Mouse (Mus musculus): ENCODE measurements at regions not wholly inside any gene's neighbourhood (a gene's known extent, or its start where the extent isn't known, plus 50 kb on each side); places are given as distances from the start of the nearest gene placed in this dataset.

DNA sequence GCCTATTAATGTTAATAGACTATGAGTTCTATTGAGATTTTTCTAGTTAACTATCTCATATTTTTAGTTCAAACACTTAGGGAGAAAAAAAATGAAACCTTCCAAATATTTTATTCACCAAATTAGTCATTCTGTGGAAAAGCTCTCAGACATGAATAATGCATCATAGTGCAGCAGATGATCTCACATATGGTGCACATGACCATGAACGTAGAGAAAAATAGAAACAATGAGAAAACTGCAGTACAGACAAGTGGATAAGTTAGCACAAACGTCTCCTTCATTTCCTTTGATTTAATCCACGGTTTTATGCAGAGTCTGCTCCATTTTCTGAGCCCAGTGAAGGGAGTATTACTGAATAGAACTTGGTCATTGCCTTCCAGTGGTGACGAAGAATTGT, 260.5 kb upstream of the Kcnj16 start:
- intact Hi-C loops (cut with DNase I) = loop anchor here (5.0 kb wide), 1 partner anchor 355 kb away; no protein-coding TSS in a partner anchor
- no peak for DNase-seq

DNA sequence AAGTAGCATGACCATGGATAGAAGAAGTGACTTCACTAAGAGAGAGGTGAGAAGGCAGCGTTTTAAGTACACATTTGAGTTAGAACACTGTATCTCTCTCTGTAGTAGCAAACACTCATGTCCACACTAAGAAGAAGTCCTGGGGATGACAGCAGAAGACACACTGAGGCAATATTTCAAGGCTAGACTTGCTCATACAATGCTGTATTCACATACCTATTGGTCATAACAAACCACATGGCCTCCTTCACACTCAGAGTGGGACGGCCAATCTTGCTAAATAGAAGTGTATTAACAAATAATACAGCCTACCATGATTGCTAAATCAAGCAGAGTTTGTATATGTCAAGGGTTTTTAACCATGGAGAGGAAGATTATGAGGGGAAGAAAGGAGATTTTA, 252.5 kb upstream of the Kcnj16 start:
- no peak for DNase-seq
- intact Hi-C loops (cut with DNase I) = no loop called here

DNA sequence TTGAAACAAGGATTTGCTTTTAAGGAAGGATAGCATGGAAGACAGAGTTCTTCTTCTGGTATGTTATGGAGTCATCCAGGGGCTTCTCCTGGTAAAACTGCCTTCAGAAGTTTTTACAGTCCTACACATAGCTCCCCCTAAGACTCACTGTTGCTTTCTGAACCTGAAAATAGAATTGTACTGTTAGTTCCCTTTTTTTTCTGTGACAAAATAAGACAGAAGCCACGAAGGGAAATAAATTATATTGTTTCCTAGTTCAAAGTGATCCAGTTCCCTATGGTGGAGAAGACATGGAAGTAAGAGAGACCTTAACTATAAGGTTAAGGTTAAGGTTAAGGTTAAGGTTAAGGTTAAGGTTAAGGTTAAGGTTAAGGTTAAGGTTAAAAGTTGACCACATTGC, 251.5 kb upstream of the Kcnj16 start:
- no peak for DNase-seq
- intact Hi-C loops (cut with DNase I) = no loop called here

DNA sequence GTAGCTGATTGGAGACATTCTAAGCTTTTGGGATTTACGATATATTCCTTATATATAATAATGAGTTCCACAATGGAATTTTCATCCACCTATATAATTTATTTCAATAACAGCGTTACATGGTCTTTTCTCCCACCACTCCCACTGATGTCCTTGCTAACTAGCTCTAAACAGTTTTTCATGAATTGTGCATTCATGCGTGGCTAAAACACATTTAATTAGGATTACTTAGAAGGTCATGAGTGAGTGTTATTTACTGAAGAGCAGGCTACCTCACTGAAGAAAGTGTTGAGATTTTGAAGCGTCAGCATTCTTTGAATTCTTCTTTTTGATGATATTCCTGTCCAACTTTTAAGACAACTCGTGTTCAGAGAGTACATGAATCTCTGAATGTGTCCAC, 245.1 kb upstream of the Kcnj16 start:
- no peak for DNase-seq
- intact Hi-C loops (cut with DNase I) = no loop called here

DNA sequence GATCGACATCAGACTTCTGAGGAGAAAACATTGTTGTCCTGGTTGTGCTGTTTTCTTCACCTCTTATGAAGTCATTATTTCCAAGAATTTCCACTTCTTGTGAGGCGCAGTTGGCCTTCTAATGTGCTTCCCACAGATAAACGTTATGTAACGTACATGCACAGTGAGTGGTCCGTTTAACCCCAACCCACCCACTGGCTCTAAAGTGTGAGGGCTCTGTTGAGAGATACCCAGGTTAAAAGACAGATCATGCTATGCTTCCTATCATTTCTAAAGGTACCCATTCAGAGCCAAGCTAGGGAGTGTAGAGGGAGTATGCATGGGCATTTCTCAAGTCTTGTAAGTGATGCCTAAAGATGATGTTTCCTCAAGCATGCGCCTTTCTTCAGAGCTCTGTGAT, 243.9 kb upstream of the Kcnj16 start:
- intact Hi-C loops (cut with DNase I) = no loop called here
- DNase-seq = no peak

DNA sequence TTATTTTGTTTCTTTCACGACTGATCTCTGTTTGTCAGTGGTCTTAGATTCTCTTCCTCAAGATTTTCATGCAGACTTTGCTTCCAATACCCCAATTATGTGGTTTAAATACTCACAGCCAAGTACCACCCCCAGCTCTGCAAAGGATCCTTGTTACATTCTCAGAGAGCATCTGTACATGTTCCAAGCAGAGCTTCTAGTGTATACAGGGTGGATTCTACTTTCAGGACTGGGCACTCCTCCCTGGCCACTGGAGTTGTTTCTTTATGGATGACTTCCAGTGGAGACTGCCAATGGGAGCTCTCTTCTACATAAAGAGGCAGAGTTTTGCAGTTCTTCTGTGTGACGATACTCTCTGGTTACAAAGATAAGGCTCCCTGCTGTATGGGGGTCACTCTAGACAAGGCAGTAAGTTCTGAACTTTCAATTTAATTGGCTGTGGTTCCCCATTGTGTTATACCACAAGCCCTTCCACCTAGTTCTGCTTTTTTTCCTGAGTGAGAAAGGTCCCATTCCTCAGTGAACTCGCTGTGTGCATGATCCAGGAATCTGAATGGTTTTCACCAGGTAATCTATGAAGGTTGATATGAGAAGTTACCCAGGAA, 240.4 kb upstream of the Kcnj16 start:
- intact Hi-C loops (cut with DNase I) = no loop called here
- no peak for DNase-seq

DNA sequence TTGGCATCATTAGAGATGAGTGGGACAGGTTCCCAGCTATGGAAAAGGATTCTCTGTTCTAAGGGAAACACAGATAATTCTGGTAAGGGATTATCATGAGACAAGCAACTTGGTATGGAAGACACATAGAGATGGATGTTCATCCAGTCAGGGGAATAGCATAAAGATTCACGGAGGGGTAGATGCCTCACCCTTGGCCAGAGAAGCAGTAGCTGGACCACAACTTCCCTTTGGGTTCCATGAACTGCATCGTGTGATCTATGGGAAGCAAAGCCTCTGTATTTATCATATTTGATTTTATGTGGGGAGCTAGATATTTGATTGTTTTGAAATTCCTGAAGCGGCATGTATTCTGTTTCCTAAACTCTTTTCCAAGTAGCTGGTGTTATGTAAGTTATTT, 236.3 kb upstream of the Kcnj16 start:
- DNase-seq = no peak
- intact Hi-C loops (cut with DNase I) = no loop called here

DNA sequence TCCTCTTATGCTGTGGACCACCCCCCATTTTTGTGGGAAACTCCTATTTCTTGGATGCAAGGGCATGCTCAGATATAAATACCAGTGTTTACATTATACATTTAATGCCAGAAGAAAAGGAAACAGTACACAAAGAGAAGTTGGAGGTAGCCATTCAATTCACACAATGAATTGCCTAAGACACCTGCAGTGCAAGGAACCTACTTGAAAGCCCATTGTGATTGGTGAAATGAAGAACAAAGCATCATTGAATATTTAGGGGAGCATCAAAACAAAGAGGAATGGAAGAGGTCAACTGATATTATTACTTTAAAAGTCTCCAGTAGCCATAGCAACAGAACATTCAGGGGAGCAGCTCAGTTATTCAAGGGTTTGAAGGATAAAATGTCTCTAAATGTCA, 193.7 kb upstream of the Kcnj16 start:
- no peak for DNase-seq
- intact Hi-C loops (cut with DNase I) = no loop called here

DNA sequence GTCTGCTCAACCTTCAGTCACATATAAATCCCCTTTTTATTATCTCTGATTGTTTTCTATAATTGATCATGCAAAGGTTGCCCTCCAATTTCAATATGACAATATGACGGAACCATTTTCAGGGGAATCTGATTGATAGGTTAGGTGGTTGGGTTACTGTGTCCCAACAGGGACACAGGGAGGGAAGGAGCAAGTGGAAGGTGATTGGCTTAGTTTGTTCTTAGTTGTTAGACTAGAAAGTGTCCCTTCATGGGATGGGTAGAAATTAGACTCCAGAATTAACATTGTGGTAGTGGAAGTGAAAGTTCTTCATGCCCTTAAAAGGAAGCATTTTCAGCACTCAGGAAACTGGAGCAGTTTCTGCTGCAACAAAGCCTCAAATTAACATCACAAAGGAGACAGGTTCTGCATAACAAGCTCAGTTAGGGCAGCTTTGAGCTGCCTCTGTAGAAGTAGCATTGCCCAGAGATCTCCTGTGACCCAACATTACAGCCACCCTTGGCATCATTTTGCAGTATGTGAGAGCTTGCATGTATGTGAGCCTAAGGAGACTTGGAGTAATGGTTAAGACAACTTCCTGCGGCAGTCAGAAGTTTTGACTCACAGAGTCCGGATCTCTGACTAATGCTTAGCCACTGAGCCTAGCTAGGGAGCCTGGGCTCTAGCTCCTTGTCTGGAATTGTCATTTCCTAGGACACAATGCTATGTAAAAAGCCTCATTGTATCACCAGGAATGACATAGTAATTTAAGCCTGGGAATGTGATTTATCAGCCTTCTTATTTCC, 186.1 kb upstream of the Kcnj16 start:
- no peak for DNase-seq
- intact Hi-C loops (cut with DNase I) = no loop called here

DNA sequence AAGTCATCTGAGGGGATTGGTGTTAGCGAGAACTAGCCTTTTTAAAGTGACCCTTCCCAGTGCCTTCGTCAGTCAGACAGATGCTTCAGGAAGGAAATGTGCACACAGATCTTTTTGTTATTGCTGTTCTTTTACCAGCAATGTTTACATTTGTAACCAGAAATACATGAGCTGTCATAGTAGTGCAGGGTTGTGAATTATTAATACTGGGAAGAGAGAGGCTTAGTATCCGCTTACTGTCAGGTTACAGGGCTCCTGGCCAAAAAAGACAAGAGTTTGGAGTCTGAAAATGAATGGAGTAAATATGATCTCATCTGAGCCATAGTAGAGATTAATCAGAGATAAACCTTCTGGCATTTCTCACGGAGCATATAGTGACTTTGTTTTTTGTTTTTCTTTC, 178.3 kb upstream of the Kcnj16 start:
- intact Hi-C loops (cut with DNase I) = no loop called here
- DNase-seq = no peak

DNA sequence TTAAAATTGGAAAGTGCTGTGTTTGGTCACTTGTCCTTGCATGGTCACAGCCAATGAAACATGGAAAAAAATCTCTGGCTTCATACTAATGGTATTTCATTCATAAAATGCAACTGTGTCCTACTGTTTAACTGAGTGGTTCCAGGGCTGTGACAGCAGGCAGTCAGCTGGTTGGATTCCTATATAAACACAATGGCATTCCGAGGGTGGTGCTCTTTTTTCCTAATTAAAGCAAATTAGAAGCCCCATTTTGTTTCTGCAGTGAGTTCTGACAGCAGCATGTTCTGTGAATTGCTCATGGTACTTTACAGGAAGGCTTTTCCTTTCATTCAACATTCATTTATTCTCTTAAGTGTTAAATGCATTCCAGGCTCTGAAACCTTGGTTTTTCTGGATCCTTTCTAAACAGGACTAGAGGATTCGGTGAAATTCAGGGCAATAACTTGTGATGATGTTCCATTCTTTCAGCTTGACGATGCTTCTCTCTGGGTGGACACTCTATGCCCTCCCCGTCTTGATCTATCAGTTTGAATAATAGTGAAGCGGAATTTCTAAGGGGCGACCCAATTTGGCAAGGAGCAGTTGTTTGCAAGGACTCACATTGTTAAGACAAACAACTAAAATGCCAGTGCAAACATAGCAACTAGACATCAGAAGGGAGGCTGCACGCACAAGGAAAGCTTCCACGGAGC, 167.8 kb upstream of the Kcnj16 start:
- intact Hi-C loops (cut with DNase I) = loop anchor here (10.0 kb wide), 1 partner anchor 255 kb away; no protein-coding TSS in a partner anchor
- no peak for DNase-seq

DNA sequence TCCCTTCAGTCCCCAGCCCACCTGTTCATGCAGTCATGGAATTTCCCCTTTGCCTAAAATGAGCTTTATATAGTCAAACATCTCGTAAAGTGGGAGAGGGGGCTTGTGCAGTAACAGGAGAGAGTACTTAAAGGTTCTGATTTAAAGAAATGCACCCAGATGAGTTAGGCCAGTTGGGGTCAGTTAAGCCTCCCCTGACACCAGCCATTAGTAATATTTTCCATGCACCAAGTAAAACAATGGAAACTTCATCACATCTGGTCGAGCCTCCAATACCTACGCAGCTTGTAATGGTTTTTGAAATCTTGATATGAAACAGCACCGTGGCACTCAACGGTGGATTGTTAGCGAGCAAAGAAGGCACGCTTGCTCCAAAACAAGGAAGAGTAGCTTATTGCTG, 165.8 kb upstream of the Kcnj16 start:
- DNase-seq = no peak
- intact Hi-C loops (cut with DNase I) = loop anchor here (10.0 kb wide), 1 partner anchor 253 kb away; no protein-coding TSS in a partner anchor

DNA sequence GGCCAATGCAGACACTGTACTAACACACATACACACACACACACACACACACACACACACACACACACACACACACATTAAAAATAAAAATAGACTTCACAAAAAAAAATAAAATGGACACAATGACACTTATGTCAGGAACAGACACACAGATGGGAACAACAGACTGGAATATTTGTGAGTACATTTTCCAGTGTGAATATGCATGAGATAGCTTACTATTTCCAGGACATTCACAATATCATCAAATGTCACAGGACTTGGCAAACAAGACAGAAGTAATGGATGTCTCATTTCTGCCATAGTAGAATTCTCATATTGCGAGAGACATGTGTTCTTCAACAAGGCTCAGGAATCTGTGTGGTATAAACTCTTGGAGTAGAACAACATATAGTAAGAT, 163.8 kb upstream of the Kcnj16 start:
- intact Hi-C loops (cut with DNase I) = loop anchor here (10.0 kb wide), 1 partner anchor 251 kb away; no protein-coding TSS in a partner anchor
- no peak for DNase-seq

DNA sequence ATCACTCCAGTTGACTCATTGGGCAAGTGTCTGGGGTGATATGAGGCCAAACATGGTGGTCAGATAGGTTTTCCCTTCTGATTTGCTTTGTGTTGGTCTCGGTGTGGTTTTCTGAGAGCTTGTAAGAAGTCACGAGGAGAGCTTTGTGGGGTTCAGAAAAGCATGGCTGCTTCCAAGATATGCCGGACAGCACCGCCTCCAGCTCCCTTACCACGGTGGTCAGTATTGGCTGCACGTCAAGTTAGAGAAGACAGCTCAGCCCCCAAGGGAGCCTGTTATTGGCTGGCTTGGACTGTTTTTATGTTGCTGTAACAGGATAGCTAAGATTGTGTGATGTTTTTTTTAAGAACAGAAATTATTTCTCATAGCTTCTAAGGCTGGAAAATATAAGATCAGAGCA, 154.7 kb upstream of the Kcnj16 start:
- intact Hi-C loops (cut with DNase I) = no loop called here
- no peak for DNase-seq

DNA sequence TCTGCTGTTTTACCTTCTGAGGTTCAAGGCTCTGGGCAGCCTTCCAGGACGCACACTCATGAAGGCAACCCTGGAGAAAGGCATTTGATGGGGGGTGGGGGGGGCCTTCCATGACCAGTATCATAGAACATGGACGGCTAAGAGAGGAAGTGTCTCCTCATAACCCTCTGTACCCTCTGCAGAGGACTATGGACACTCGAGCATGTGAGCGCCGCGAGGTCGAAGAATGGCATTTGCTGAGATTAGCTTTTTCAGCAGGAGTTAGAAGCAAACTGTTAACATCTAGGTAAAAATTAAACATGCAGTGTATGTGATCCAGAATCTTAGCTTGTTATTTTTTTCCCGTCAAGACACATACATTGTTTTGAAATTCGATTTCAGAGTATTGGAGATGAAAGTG, 153.1 kb upstream of the Kcnj16 start:
- intact Hi-C loops (cut with DNase I) = no loop called here

DNA sequence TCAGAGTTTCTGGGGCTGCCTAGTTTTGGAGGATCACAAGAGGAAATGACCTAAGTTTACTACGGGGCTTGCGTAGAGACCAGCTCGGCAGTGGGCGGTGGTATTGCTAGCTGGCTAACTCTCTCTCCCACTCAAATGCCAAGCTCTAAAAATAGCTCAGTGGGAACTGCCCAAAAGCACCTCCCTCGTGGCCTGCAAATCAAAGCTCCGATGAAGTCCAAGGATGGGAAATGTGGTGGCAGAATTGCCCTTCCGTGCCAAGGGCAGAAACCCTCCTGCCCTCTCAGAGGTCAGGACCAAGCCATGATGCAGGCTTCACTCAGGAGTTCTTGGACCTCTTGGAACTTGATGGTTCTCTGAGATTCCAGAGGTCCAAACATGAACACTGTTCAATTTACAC, 152.6 kb upstream of the Kcnj16 start:
- intact Hi-C loops (cut with DNase I) = no loop called here
- no peak for DNase-seq

More for the DNA sequence above, 153.1 kb upstream of the Kcnj16 start:
- DNase-seq = no peak

DNA sequence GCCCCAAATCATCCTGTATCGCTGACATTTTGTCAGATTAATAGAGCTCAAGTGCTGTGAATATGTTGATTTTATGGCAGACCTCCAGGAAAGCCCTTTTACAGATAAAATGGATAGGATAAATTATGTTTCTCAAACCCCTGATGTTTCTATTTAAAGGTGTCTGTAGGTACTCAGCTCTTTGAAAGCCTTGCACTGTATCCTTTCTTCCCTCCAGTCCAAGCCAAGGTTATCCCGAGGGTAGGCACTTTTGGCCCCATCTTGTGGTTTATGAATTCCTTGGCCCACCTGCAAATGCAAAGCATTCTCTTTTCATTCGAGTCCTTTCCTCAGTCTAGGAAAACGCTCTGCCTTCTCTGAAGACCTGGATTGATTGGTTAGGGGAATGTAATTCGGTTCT, 139.2 kb upstream of the Kcnj16 start:
- intact Hi-C loops (cut with DNase I) = no loop called here
- DNase-seq = no peak

DNA sequence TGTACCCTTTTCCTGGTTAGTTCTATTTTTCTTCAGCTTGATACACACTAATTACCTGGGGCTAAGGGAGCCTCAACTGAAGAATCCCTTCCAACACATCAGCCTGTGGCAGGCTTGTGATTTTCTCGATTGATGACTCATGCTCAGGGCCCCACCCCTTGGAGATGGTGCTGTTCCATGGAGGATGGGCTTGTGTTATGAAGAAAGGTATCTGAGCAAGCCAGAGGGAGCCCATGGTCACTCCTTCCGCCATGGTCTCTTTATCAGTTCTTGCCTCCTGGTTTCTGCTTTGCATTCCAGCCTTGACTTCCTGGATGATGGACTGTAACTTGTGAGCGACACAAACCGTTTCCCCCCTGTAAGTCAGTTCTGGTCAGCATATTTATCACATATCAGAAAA, 131.1 kb upstream of the Kcnj16 start:
- intact Hi-C loops (cut with DNase I) = no loop called here
- no peak for DNase-seq

DNA sequence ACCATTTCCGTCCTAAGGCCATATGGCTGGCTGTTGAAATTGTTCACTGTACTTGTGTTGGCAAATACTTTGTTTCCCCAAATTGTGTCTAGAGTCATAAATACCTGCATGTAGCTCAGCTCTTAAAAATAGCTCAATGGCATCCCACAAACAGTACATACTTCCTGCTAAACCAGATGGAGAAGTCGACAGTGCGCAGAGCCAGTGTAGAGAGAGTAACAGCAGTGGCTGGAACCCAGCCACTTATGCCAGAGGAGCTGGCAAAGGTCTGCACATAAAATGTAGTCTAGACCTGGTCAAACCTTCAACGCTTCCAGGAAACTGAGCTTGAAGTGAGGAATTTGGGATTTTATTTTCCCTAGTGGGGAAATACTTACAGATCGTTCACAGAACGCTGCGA, 128.5 kb upstream of the Kcnj16 start:
- DNase-seq = peak; percentile 19
- intact Hi-C loops (cut with DNase I) = no loop called here

DNA sequence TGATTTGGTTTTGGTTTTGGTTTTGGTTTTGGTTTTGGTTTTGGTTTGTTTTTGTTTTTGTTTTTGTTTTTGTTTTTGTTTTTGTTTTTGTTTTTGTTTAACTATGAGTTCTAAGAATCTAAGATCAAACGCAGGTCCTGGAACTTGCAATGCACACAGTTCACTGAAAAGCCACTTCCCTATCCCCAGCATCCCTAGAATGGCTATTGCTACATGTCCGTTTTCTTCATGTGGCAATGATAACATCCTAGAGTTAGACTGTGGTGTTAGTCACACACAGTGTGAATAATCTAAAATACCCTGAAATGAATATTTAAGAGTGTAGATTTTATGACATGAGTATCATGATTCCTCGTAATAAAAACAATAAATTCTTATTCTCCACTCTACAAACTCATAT, 99.5 kb upstream of the Kcnj16 start:
- intact Hi-C loops (cut with DNase I) = no loop called here
- DNase-seq = no peak

DNA sequence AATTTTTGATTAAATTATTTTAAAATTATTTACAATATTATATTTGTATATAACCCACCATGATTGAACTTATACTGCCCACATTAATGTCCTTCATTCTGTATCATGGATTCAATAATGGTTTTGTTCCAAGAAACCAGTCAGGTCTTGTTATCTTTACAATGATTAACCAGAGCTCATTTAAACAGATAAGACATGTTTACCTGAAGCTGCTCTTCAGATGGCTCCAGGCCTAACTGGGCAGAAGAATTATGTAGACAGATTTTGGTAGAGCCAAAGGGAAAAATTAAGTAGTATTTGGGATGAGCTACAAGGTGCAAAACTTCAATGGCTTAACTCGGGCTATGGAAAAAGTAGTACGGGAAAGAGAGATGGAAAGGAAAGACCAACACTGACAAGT, 97.7 kb upstream of the Kcnj16 start:
- no peak for DNase-seq
- intact Hi-C loops (cut with DNase I) = no loop called here

DNA sequence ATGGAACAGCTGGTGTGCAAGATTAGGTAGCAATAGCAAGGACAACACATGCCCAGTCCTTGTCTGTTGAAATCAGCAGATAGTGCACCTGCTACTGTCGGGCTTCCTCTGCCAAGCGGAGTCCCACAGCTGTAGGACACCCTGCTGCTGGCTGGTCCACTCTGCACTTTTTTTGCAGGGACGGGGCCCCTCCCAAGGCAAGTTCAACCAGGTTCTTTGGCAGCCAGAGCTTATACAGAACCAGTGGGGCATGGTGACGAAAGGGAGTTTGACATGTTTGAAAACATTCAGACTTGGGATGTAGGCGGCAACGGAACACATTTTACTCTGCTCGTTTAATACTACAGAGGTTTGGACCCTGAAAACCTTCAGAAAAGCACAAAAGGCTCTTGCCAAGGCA, 93.2 kb upstream of the Kcnj16 start:
- peak; percentile 17 for DNase-seq
- intact Hi-C loops (cut with DNase I) = no loop called here
